Mouse (Mus musculus): ENCODE results near the gene Olfr1047. TPM values are rescaled to one million over a fixed set of nuclear protein-coding genes. Genes with fewer than 3 reads are reported as not detected.
"Not testable (repeated sequence)": the region's sequence is repeated elsewhere in the genome, so short reads cannot be mapped to it uniquely, and the experiment has no call there.

Gene Olfr1047
- not detected in 2 replicates for total RNA-seq (2017)

- no peak for ATAC-seq (ENCODE audit: extremely low read depth, insufficient number of reproducible peaks, low FRiP score, poor library complexity, severe bottlenecking)
These were observed at the start of gene Olfr1047 for GRCm38 (mm10) chr2:86231301-86231700. TSS of gene Olfr1047 (minus strand) at chr2:86231401.

- not testable (repeated sequence) for ATAC-seq (ENCODE audit: extremely low read depth, insufficient number of reproducible peaks, low FRiP score, poor library complexity, severe bottlenecking)
These were observed 47.8 kb upstream of the Olfr1047 start, which contains the start of gene Olfr1051 for GRCm38 (mm10) chr2:86278988-86279387. TSS of gene Olfr1051 (minus strand) at chr2:86279088.

GRCm38 (mm10) chr2:86258228-86258627, 27.0 kb upstream of the Olfr1047 start, which contains the start of gene Olfr1049:
TSS of gene Olfr1049 (minus strand) at chr2:86258328.
- ATAC-seq (ENCODE audit: extremely low read depth, insufficient number of reproducible peaks, low FRiP score, poor library complexity, severe bottlenecking): not testable (repeated sequence)

- no peak for ATAC-seq (ENCODE audit: extremely low read depth, insufficient number of reproducible peaks, low FRiP score, poor library complexity, severe bottlenecking)
These were observed 9.0 kb upstream of the Olfr1047 start, which contains the start of gene Olfr1048 for GRCm38 (mm10) chr2:86240189-86240588. TSS of gene Olfr1048 (minus strand) at chr2:86240289.

- ATAC-seq (ENCODE audit: extremely low read depth, insufficient number of reproducible peaks, low FRiP score, poor library complexity, severe bottlenecking): no peak
These were observed 12.0 kb downstream of the Olfr1047 start, which contains the start of gene Olfr1046 for GRCm38 (mm10) chr2:86219214-86219613. TSS of gene Olfr1046 (minus strand) at chr2:86219314.

- ATAC-seq (ENCODE audit: extremely low read depth, insufficient number of reproducible peaks, low FRiP score, poor library complexity, severe bottlenecking): no peak
These were observed 28.3 kb downstream of the Olfr1047 start, which contains the start of gene Olfr1045 for GRCm38 (mm10) chr2:86202909-86203308. TSS of gene Olfr1045 (minus strand) at chr2:86203009.

- ATAC-seq (ENCODE audit: extremely low read depth, insufficient number of reproducible peaks, low FRiP score, poor library complexity, severe bottlenecking): 0 out of 2 replicates have a peak, but pooled peaks have one; percentile 64
These were observed 35.3 kb downstream of the Olfr1047 start for GRCm38 (mm10) chr2:86195863-86196262.

GRCm38 (mm10) chr2:86185583-86185982, 45.6 kb downstream of the Olfr1047 start, which contains the start of gene Olfr52:
TSS of gene Olfr52 (minus strand) at chr2:86185683.
- no peak for ATAC-seq (ENCODE audit: extremely low read depth, insufficient number of reproducible peaks, low FRiP score, poor library complexity, severe bottlenecking)

GRCm38 (mm10) chr2:86179950-86180349, 51.3 kb downstream of the Olfr1047 start:
- ATAC-seq (ENCODE audit: extremely low read depth, insufficient number of reproducible peaks, low FRiP score, poor library complexity, severe bottlenecking): no peak

GRCm38 (mm10) chr2:86177720-86178119, 53.5 kb downstream of the Olfr1047 start, which contains the start of gene Olfr1044:
TSS of gene Olfr1044 (minus strand) at chr2:86177820.
- ATAC-seq (ENCODE audit: extremely low read depth, insufficient number of reproducible peaks, low FRiP score, poor library complexity, severe bottlenecking): no peak

Other genes starting within 250 kb of the Olfr1047 start
- gene Olfr1031, start 241.1 kb downstream of the Olfr1047 start, total RNA-seq (2017): not detected in 2 replicates
- not detected in 2 replicates for gene Olfr1032, start 225.9 kb downstream of the Olfr1047 start, total RNA-seq (2017)
- not detected in 2 replicates for gene Olfr1033, start 210.8 kb downstream of the Olfr1047 start, total RNA-seq (2017)
- gene Olfr1034, start 185.5 kb downstream of the Olfr1047 start, total RNA-seq (2017): 0.12 TPM in 1 of 2 replicates, not detected in the other
- not detected in 2 replicates for gene Olfr1036, start 157.4 kb downstream of the Olfr1047 start, total RNA-seq (2017)
- gene Olfr1037, start 144.0 kb downstream of the Olfr1047 start, total RNA-seq (2017): not detected in 2 replicates
- gene Olfr1039, start 95.5 kb downstream of the Olfr1047 start, total RNA-seq (2017): 0.12 TPM in 1 of 2 replicates, not detected in the other
- not detected in 2 replicates for gene Olfr1040, start 84.7 kb downstream of the Olfr1047 start, total RNA-seq (2017)
- gene Olfr1042, start 69.6 kb downstream of the Olfr1047 start, total RNA-seq (2017): 0.12 TPM in 1 of 2 replicates, not detected in the other
- gene Olfr1043, start 63.9 kb downstream of the Olfr1047 start, total RNA-seq (2017): not detected in 2 replicates
- not detected in 2 replicates for gene Olfr1044, start 53.6 kb downstream of the Olfr1047 start, total RNA-seq (2017)
- 0.37 TPM in 1 of 2 replicates, not detected in the other for gene Olfr52, start 45.7 kb downstream of the Olfr1047 start, total RNA-seq (2017)
- not detected in 2 replicates for gene Olfr1045, start 28.4 kb downstream of the Olfr1047 start, total RNA-seq (2017)
- not detected in 2 replicates for gene Olfr1046, start 12.1 kb downstream of the Olfr1047 start, total RNA-seq (2017)
- not detected in 2 replicates for gene Olfr1048, start 8.9 kb upstream of the Olfr1047 start, total RNA-seq (2017)
- gene Olfr1049, start 26.9 kb upstream of the Olfr1047 start, total RNA-seq (2017): not detected in 2 replicates
- gene Olfr1051, start 47.7 kb upstream of the Olfr1047 start, total RNA-seq (2017): 0.58 TPM in 1 of 2 replicates, not detected in the other
- gene Olfr1052, start 61.1 kb upstream of the Olfr1047 start, total RNA-seq (2017): not detected in 2 replicates
- gene Olfr1053, start 83.9 kb upstream of the Olfr1047 start, total RNA-seq (2017): not detected in 2 replicates
- not detected in 2 replicates for gene Olfr1054, start 104.0 kb upstream of the Olfr1047 start, total RNA-seq (2017)
- not detected in 2 replicates for gene Olfr1055, start 118.9 kb upstream of the Olfr1047 start, total RNA-seq (2017)
- not detected in 2 replicates for gene Olfr1056, start 131.1 kb upstream of the Olfr1047 start, total RNA-seq (2017)
- gene Olfr1057, start 147.0 kb upstream of the Olfr1047 start, total RNA-seq (2017): not detected in 2 replicates
- not detected in 2 replicates for gene Olfr1058, start 157.2 kb upstream of the Olfr1047 start, total RNA-seq (2017)
- gene Olfr1061, start 182.6 kb upstream of the Olfr1047 start, total RNA-seq (2017): not detected in 2 replicates
- not detected in 2 replicates for gene Olfr1062, start 195.3 kb upstream of the Olfr1047 start, total RNA-seq (2017)
- not detected in 2 replicates for gene Olfr1065, start 219.2 kb upstream of the Olfr1047 start, total RNA-seq (2017)
- gene Olfr1066, start 224.9 kb upstream of the Olfr1047 start, total RNA-seq (2017): not detected in 2 replicates

All from neutrophil, adult 5-6 weeks (primary cell).